Mouse (Mus musculus): ENCODE measurements around the gene Pard3. TPM values are rescaled to one million over a fixed set of nuclear protein-coding genes. Genes with fewer than 3 reads are reported as not detected.

The Pard3 gene
- total RNA-seq, 2 experiments from 2014 or later = 30.9 to 31.6 TPM

- DNase-seq (ENCODE audit: low spot score) = peak; percentile 35
- intact Hi-C loops (cut with DNase I) = no loop called here
Measured at GRCm38 (mm10) chr8:127603062-127603461, 539.4 kb downstream of the Pard3 start.

- DNase-seq (ENCODE audit: low spot score) = no peak
- intact Hi-C loops (cut with DNase I) = no loop called here
Measured at GRCm38 (mm10) chr8:127608541-127609270, 545.0 kb downstream of the Pard3 start.

GRCm38 (mm10) chr8:127609316-127609715 lies 545.6 kb downstream of the Pard3 start:
- DNase-seq (ENCODE audit: low spot score) = no peak
- intact Hi-C loops (cut with DNase I) = no loop called here

- intact Hi-C loops (cut with DNase I) = no loop called here
Measured at GRCm38 (mm10) chr8:127614206-127614605, 550.5 kb downstream of the Pard3 start.

GRCm38 (mm10) chr8:127616681-127617080 lies 553.0 kb downstream of the Pard3 start:
- intact Hi-C loops (cut with DNase I) = no loop called here
- DNase-seq (ENCODE audit: low spot score) = no peak

More at GRCm38 (mm10) chr8:127614206-127614605, 550.5 kb downstream of the Pard3 start:
- DNase-seq (ENCODE audit: low spot score) = no peak

GRCm38 (mm10) chr8:127622137-127622536 lies 558.4 kb downstream of the Pard3 start:
- intact Hi-C loops (cut with DNase I) = no loop called here
- no peak for DNase-seq (ENCODE audit: low spot score)

GRCm38 (mm10) chr8:127638232-127639087 lies 574.8 kb downstream of the Pard3 start:
- intact Hi-C loops (cut with DNase I) = no loop called here

GRCm38 (mm10) chr8:127639088-127639453 lies 575.4 kb downstream of the Pard3 start:
- intact Hi-C loops (cut with DNase I) = no loop called here

More at GRCm38 (mm10) chr8:127638232-127639087, 574.8 kb downstream of the Pard3 start:
- DNase-seq (ENCODE audit: low spot score) = no peak

GRCm38 (mm10) chr8:127655559-127655958 lies 591.9 kb downstream of the Pard3 start:
- intact Hi-C loops (cut with DNase I) = no loop called here
- no peak for DNase-seq (ENCODE audit: low spot score)

More at GRCm38 (mm10) chr8:127639088-127639453, 575.4 kb downstream of the Pard3 start:
- DNase-seq (ENCODE audit: low spot score) = no peak

Other genes with a start within 250 kb of the Pard3 start
- gene Tomm20, start 118.0 kb upstream of the Pard3 start, total RNA-seq (2021) = 10 to 100 TPM; 76.2 to 76.4 TPM
- 1 to 10 TPM; 2.6 to 2.8 TPM for gene Rbm34, start 92.8 kb upstream of the Pard3 start, total RNA-seq (2021)